Mouse (Mus musculus) heart, postnatal 0 days (tissue): ENCODE data around the gene Mlxip. TPM values are rescaled to one million over a fixed set of nuclear protein-coding genes. Genes with fewer than 3 reads are reported as not detected.

Source experiments
- ATAC-seq: fragments of 200-750 bp; cut with Nextera tagmentation; 2 replicates; pipeline ENCODE4 v1.8.0; 2017; ENCODE audit warnings: low read depth, moderate number of reproducible peaks, moderate library complexity; ENCODE audit not compliant: insufficient read depth
- DNase-seq: peaks from one replicate; pipeline ENCODE4 v3.0.0-alpha.2; 2016; ENCODE audit warnings: low spot score
- H3K27ac ChIP-seq: fragments of 300-500 bp; sonication (generic); 2 replicates; pipeline ENCODE4 v1.5.1; 2014; ENCODE audit warnings: low read depth, mild to moderate bottlenecking
- H3K27me3 ChIP-seq: fragments of 300-500 bp; sonication (generic); 2 replicates; pipeline ENCODE4 v1.6.1; 2014; ENCODE audit warnings: low read length, mixed read lengths; ENCODE audit not compliant: control insufficient read depth, insufficient read depth
- H3K36me3 ChIP-seq: fragments of 300-500 bp; sonication (generic); replicated peaks from 2 replicates; pipeline ENCODE4 v1.6.1; 2014; ENCODE audit warnings: low read length, mixed read lengths; ENCODE audit not compliant: control insufficient read depth, insufficient read depth
- H3K4me1 ChIP-seq: fragments of 300-500 bp; sonication (generic); 2 replicates; pipeline ENCODE4 v1.6.1; 2014; ENCODE audit warnings: antibody characterized with exemption; ENCODE audit not compliant: control insufficient read depth, insufficient read depth
- H3K4me2 ChIP-seq: fragments of 300-500 bp; sonication (generic); 2 replicates; pipeline ENCODE4 v1.6.1; 2014; ENCODE audit warnings: low read depth, mild to moderate bottlenecking, low read length, moderate library complexity
- H3K4me3 ChIP-seq: fragments of 300-500 bp; sonication (generic); 2 replicates; pipeline ENCODE4 v1.5.1; 2014; ENCODE audit warnings: low read depth, low read length
- H3K9ac ChIP-seq: fragments of 300-500 bp; sonication (generic); replicated peaks from 2 replicates; pipeline ENCODE4 v1.6.1; 2014; ENCODE audit warnings: low read depth, low read length, mixed read lengths
- H3K9me3 ChIP-seq: fragments of 300-500 bp; sonication (generic); replicated peaks from 2 replicates; pipeline ENCODE4 v1.6.1; 2016; ENCODE audit warnings: low read length; ENCODE audit not compliant: control insufficient read depth
- CTCF ChIP-seq: IDR thresholded peaks from 2 replicates; pipeline ENCODE4 v1.5.1; 2016; ENCODE audit warnings: antibody characterized with exemption, control low read depth, low read depth
- EP300 ChIP-seq: IDR thresholded peaks from 2 replicates; pipeline ENCODE4 v1.6.1; 2016; ENCODE audit warnings: antibody characterized with exemption, low read depth
- whole genome bisulfite sequencing: fragments of 180-500 bp; shearing (Covaris S2); extraction: QIAGEN DNeasy Blood & Tissue Kit; methylation state at CpG from one replicate; pipeline ENCODE4 v1.1.7; 2014; 5-methylcytosine and 5-hydroxymethylcytosine counted together
- polyA plus RNA-seq: library from polyadenylated mRNA; unstranded; fragments of >200 nt; fragmentation: Nextera tagmentation; extraction: Ambion mirVana; gene quantifications from 2 replicates; pipeline ENCODE4 v1.2.1, GENCODE M21; 2015
- total RNA-seq: library from RNA; depleted of rRNA; stranded (reverse); fragments of >200 nt; gene quantifications from 2 replicates; pipeline ENCODE4 v1.2.3, GENCODE M21; 2014; ENCODE audit warnings: low replicate concordance

The Mlxip gene
- total and polyA plus RNA-seq, 2 experiments from 2014 or later, result 7.3 to 13.4 TPM

- ATAC-seq (peak; percentile 68), DNase-seq (peak; percentile 75)
- H3K9ac ChIP-seq, result no peak overlapping the region
- no peaks in the 10 kb centered on the region for H3K9me3 ChIP-seq
- no peaks in the 10 kb centered on the region for H3K27me3 ChIP-seq
- H3K36me3 ChIP-seq, result peaks cover 70% of the 10 kb centered on the region
- no peak overlapping the region for H3K4me3 ChIP-seq
- TF ChIP-seq EP300 (no peak), CTCF (peak; percentile 95)
- H3K4me2 ChIP-seq, result no peak overlapping the region
- 42% methylated on average over 4 of the region's 4 CpGs for WGBS
- H3K4me1 ChIP-seq, result no peaks in the 10 kb centered on the region
- no peak overlapping the region for H3K27ac ChIP-seq
Measured at GRCm38 (mm10) chr5:123444069-123444468, 49.5 kb downstream of the Mlxip start.

- Histone ChIP-seq H3K27me3 (no peaks in the 10 kb centered on the region), H3K27ac (no peak overlapping the region), H3K4me1 (no peaks in the 10 kb centered on the region), H3K36me3 (peaks cover 78% of the 10 kb centered on the region), H3K9me3 (no peaks in the 10 kb centered on the region), H3K4me3 (no peak overlapping the region), H3K4me2 (no peak overlapping the region), H3K9ac (no peak overlapping the region)
- WGBS, result 89% methylated on average over 5 of the region's 5 CpGs
- TF ChIP-seq CTCF (no peak), EP300 (no peak)
- no peak for ATAC-seq
- no peak for DNase-seq
Measured at GRCm38 (mm10) chr5:123444849-123445334, 50.3 kb downstream of the Mlxip start.

DNA sequence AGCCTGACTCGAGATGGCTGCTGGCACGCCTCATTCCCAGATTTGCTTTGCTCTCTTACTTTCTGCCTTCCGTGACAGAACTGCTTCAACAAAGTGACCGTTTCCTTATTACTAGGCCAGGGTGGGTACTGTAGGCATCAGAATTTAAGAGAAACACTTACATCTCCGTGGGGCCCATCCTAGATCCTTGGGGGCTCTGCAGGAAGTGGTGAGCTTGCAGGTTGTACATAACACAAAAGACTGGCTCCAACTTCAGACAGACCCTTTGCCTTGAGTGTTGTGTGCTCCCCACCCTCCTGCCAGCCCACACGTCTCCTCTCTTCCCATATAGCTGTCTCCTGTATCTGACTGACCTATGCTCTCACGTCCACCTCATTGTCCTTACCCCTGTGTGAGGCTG, 57.3 kb downstream of the Mlxip start:
- 88% methylated on average over 7 of the region's 7 CpGs for WGBS
- TF ChIP-seq EP300 (no peak), CTCF (no peak)
- Histone ChIP-seq H3K4me3 (no peak overlapping the region), H3K9ac (no peak overlapping the region), H3K4me1 (no peaks in the 10 kb centered on the region), H3K4me2 (no peak overlapping the region), H3K27me3 (no peaks in the 10 kb centered on the region), H3K9me3 (no peaks in the 10 kb centered on the region), H3K27ac (no peak overlapping the region), H3K36me3 (peaks cover 76% of the 10 kb centered on the region)
- DNase-seq, result no peak
- no peak for ATAC-seq

- DNase-seq, result no peak
- H3K36me3 ChIP-seq, result peaks cover 10% of the 10 kb centered on the region
- no peaks in the 10 kb centered on the region; the same call in 1 of the 2 replicates for H3K9me3 ChIP-seq
Measured at GRCm38 (mm10) chr5:123461420-123461819, 66.8 kb downstream of the Mlxip start.

GRCm38 (mm10) chr5:123464638-123465037, 70.0 kb downstream of the Mlxip start:
- Histone ChIP-seq H3K9me3 (no peaks in the 10 kb centered on the region; the same call in 1 of the 2 replicates), H3K4me1 (no peaks in the 10 kb centered on the region), H3K4me2 (no peak overlapping the region), H3K36me3 (no peaks in the 10 kb centered on the region), H3K27me3 (no peaks in the 10 kb centered on the region), H3K9ac (no peak overlapping the region), H3K4me3 (no peak overlapping the region), H3K27ac (no peak overlapping the region)
- 83% methylated on average over 1 of the region's 1 CpGs for WGBS
- no peak for TF ChIP-seq EP300
- TF ChIP-seq CTCF, result no peak
- no peak for ATAC-seq
- DNase-seq, result no peak

More at GRCm38 (mm10) chr5:123461420-123461819, 66.8 kb downstream of the Mlxip start:
- H3K4me2 ChIP-seq, result no peak overlapping the region
- H3K27me3 ChIP-seq, result no peaks in the 10 kb centered on the region
- H3K9ac ChIP-seq, result no peak overlapping the region
- no peaks in the 10 kb centered on the region for H3K4me1 ChIP-seq
- no peak for ATAC-seq
- no peak overlapping the region for H3K4me3 ChIP-seq
- WGBS, result 38% methylated on average over 5 of the region's 5 CpGs
- no peak overlapping the region for H3K27ac ChIP-seq
- no peak for TF ChIP-seq EP300
- no peak for TF ChIP-seq CTCF
